Mouse (Mus musculus): ENCODE measurements at regions not wholly inside any gene's neighbourhood (a gene's known extent, or its start where the extent isn't known, plus 50 kb on each side); places are given as distances from the start of the nearest gene placed in this dataset.

DNA sequence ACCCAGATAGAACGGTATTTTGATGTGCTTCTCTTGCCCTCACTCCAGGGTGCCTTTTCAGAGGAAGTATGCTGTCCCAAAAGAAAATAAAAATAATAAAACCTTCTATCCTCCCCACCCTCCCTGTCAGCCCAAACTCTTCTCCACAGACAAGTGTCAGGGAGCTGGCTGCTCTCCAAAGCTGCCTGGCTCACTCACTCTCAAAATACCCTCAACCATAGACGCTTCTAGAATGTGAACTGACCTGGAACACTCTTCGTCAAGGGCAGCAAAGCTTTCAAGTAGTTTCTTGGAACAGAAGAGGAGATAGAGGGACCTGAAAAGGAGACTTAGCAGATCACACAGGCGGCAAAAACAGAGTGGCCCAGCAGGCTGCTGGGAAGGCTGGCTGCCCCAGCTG is 291.4 kb upstream of the Zmiz1 start:
- Histone ChIP-seq H3K4me3 (replicated peaks; ENCODE audit: insufficient read depth, low read depth, low read length) (no peak overlapping the region), H3K27me3 (ENCODE audit: control insufficient read depth, insufficient read depth, low read length) (no peaks in the 10 kb centered on the region), H3K4me1 (ENCODE audit: control insufficient read depth, insufficient read depth, low read length) (peaks cover 7% of the 10 kb centered on the region; the same call in 1 of the 2 replicates), H3K27ac (ENCODE audit: insufficient read depth, low read length) (no peak overlapping the region)
- 38% methylated on average over 4 of the region's 4 CpGs for WGBS
- no peak for DNase-seq
- TF ChIP-seq POLR2A (IDR thresholded peaks at IDR 0.05; ENCODE audit: borderline replicate concordance, insufficient read depth, low read length) (no peak), CTCF (IDR thresholded peaks at IDR 0.05; ENCODE audit: borderline replicate concordance, insufficient read depth, low read depth, low read length) (no peak)

DNA sequence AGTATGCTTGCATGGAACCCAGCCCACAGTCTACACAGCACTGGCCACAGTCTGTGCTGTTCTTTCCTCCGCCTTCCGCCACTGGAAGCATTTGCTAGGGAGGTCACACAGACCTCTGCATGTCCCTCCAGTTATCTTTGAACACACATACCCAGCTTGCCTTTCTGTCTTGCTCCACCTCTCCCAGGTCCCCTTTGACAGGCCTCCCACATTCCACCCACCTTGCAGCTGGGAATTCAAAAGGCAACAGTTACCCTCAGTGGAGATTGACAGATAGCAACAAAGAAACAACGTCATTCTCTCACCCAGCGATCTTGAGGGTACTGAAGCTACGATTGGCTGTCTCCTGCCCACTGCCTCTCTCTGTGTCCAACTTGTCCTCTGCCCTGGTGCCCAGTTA is 290.7 kb upstream of the Zmiz1 start:
- TF ChIP-seq CTCF (IDR thresholded peaks at IDR 0.05; ENCODE audit: borderline replicate concordance, insufficient read depth, low read depth, low read length) = no peak
- no peak for TF ChIP-seq POLR2A (IDR thresholded peaks at IDR 0.05; ENCODE audit: borderline replicate concordance, insufficient read depth, low read length)
- Histone ChIP-seq H3K27ac (ENCODE audit: insufficient read depth, low read length) (no peak overlapping the region), H3K4me1 (ENCODE audit: control insufficient read depth, insufficient read depth, low read length) (peaks cover 7% of the 10 kb centered on the region; the same call in 1 of the 2 replicates), H3K4me3 (replicated peaks; ENCODE audit: insufficient read depth, low read depth, low read length) (no peak overlapping the region), H3K27me3 (ENCODE audit: control insufficient read depth, insufficient read depth, low read length) (no peaks in the 10 kb centered on the region)
- DNase-seq = no peak
- 82% methylated on average over 5 of the region's 5 CpGs for WGBS

DNA sequence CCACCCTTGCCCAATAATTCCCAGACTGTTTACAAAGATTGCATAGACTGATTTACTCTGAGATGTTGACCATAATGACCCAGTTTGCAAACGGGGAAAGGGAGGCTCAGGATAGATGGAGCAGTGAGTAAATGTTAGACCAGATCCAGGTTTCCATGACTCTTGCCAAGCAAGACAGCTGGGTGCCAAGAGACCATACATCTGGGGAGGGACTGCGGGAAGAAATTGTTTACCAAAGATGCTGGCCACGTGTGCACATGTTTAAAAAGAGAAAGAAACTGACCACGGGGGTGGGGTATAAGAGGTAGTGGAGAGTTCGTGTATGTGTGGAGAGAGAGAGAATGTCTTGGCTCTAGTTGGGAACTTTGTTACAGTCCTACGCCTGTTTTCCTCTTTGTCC is 285.7 kb upstream of the Zmiz1 start:
- WGBS = 60% methylated on average over 6 of the region's 6 CpGs
- no peak for DNase-seq
- TF ChIP-seq POLR2A (IDR thresholded peaks at IDR 0.05; ENCODE audit: borderline replicate concordance, insufficient read depth, low read length) (no peak), CTCF (IDR thresholded peaks at IDR 0.05; ENCODE audit: borderline replicate concordance, insufficient read depth, low read depth, low read length) (no peak)
- Histone ChIP-seq H3K27me3 (ENCODE audit: control insufficient read depth, insufficient read depth, low read length) (no peaks in the 10 kb centered on the region), H3K4me3 (replicated peaks; ENCODE audit: insufficient read depth, low read depth, low read length) (no peak overlapping the region), H3K4me1 (ENCODE audit: control insufficient read depth, insufficient read depth, low read length) (no peaks in the 10 kb centered on the region), H3K27ac (ENCODE audit: insufficient read depth, low read length) (no peak overlapping the region)

DNA sequence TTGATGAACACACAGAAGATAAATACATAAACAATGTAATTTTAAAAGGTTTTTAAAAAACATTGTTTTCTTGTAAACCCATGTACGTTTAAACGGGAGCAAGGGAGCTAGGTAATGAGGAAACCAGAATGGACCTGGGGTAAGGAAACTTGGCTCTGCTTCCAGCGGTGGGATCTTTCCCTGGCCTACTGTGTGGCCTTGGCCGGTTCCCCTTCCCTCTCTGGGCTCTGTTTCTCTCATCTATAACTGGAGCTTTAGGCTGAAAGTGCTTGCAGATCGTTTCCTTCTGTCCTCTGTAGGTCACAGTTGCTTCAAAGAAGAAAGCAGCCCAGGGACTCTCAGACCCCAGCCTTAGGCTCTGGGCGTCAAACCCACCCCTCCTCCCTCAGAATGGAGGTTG is 285.1 kb upstream of the Zmiz1 start:
- DNase-seq = no peak
- Histone ChIP-seq H3K27ac (ENCODE audit: insufficient read depth, low read length) (no peak overlapping the region), H3K4me1 (ENCODE audit: control insufficient read depth, insufficient read depth, low read length) (no peaks in the 10 kb centered on the region), H3K27me3 (ENCODE audit: control insufficient read depth, insufficient read depth, low read length) (no peaks in the 10 kb centered on the region), H3K4me3 (replicated peaks; ENCODE audit: insufficient read depth, low read depth, low read length) (no peak overlapping the region)
- no peak for TF ChIP-seq CTCF (IDR thresholded peaks at IDR 0.05; ENCODE audit: borderline replicate concordance, insufficient read depth, low read depth, low read length)
- no peak for TF ChIP-seq POLR2A (IDR thresholded peaks at IDR 0.05; ENCODE audit: borderline replicate concordance, insufficient read depth, low read length)
- WGBS = 87% methylated on average over 6 of the region's 6 CpGs

DNA sequence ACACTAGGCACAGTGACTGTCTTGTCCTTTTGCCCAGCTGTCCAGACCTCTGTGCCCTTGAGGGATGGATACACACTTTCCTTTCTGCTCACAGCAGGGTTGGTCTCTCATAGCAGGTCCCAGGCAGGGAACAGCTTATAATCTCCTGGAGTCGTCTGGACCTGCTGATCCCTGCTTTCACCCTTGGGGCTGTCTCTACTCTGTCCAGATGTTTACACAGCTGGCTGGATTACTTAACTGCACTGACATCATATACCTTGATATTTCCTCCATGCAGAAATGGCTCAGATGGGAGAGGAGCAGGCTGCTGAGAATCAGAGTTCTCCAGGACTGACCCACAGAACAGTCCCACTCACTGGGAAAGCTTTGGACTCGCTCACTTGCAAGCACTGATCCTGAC is 284.6 kb upstream of the Zmiz1 start:
- Histone ChIP-seq H3K4me1 (ENCODE audit: control insufficient read depth, insufficient read depth, low read length) (no peaks in the 10 kb centered on the region), H3K4me3 (replicated peaks; ENCODE audit: insufficient read depth, low read depth, low read length) (no peak overlapping the region), H3K27me3 (ENCODE audit: control insufficient read depth, insufficient read depth, low read length) (no peaks in the 10 kb centered on the region), H3K27ac (ENCODE audit: insufficient read depth, low read length) (no peak overlapping the region)
- no peak for TF ChIP-seq POLR2A (IDR thresholded peaks at IDR 0.05; ENCODE audit: borderline replicate concordance, insufficient read depth, low read length)
- no peak for TF ChIP-seq CTCF (IDR thresholded peaks at IDR 0.05; ENCODE audit: borderline replicate concordance, insufficient read depth, low read depth, low read length)
- 91% methylated on average over 2 of the region's 2 CpGs for WGBS
- DNase-seq = no peak

DNA sequence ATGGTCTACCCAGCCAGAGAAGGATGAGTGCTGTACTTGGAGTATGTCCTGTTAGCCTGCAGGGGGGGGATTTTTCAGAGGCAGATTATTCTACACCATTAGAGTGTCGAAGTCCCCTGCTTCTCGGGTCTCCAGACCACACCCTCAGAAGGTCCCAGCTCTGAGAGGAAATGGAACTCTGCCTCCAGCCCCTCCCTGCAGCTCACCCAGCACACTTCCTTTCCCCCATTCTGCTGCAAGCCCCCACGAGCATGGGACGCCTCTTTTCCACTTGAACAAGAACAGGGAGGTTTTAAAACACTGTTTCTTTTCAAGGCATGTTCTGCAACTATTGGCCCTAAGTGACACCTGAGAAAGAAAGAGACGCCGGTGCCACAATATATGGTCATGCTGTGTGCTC is 282.8 kb upstream of the Zmiz1 start:
- TF ChIP-seq CTCF (IDR thresholded peaks at IDR 0.05; ENCODE audit: borderline replicate concordance, insufficient read depth, low read depth, low read length) (no peak), POLR2A (IDR thresholded peaks at IDR 0.05; ENCODE audit: borderline replicate concordance, insufficient read depth, low read length) (no peak)
- no peaks in the 10 kb centered on the region for H3K27me3 ChIP-seq (ENCODE audit: control insufficient read depth, insufficient read depth, low read length)

DNA sequence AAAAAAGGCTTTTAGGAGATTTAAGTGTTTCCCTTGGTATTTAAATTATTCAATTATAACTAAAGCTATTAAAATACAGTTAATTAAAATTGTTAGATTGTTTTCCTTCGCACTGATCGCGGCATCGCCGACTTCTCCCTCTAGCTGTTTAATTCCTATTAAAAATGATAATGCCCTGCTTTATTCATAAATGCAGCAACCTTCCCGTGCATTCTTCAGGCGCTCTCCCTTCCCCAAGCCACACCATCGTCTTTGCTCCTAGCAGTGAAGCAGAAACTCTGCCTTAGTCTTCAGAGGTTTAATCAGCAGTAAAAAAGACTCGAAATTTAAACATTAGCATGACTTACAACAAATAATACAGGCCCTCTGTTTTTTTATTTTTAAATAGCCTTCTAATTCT is 278.9 kb upstream of the Zmiz1 start:
- DNase-seq = no peak
- peaks cover 3% of the 10 kb centered on the region; the same call in 1 of the 2 replicates for H3K4me1 ChIP-seq (ENCODE audit: control insufficient read depth, insufficient read depth, low read length)
- no peak overlapping the region for H3K27ac ChIP-seq (ENCODE audit: insufficient read depth, low read length)
- 87% methylated on average over 9 of the region's 9 CpGs for WGBS
- no peaks in the 10 kb centered on the region for H3K27me3 ChIP-seq (ENCODE audit: control insufficient read depth, insufficient read depth, low read length)
- TF ChIP-seq CTCF (IDR thresholded peaks at IDR 0.05; ENCODE audit: borderline replicate concordance, insufficient read depth, low read depth, low read length) (no peak), POLR2A (IDR thresholded peaks at IDR 0.05; ENCODE audit: borderline replicate concordance, insufficient read depth, low read length) (no peak)
- H3K4me3 ChIP-seq (replicated peaks; ENCODE audit: insufficient read depth, low read depth, low read length) = no peak overlapping the region

More for the DNA sequence above, 282.8 kb upstream of the Zmiz1 start:
- 85% methylated on average over 6 of the region's 6 CpGs for WGBS
- Histone ChIP-seq H3K27ac (ENCODE audit: insufficient read depth, low read length) (no peak overlapping the region), H3K4me1 (ENCODE audit: control insufficient read depth, insufficient read depth, low read length) (no peaks in the 10 kb centered on the region), H3K4me3 (replicated peaks; ENCODE audit: insufficient read depth, low read depth, low read length) (no peak overlapping the region)
- DNase-seq = no peak

DNA sequence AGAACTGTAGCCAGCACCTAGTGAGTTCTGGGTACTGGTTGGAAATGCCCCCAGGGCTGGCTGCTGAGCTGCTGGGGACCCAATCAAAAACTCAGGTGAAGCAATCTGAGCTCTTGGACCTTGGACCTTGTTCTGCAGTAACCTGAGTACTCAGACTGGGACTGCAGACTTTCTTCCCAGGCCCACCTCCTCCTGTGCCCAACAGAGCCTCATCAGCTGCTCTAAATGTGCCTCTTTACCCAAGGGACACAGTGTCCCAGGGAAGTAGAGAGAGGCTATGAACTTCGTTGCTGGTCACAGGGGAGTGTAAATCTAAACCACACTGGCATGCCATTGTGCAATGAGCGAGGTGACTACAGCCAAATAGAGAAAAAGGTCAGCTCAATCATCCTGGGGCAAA is 277.6 kb upstream of the Zmiz1 start:
- no peak for DNase-seq
- Histone ChIP-seq H3K27me3 (ENCODE audit: control insufficient read depth, insufficient read depth, low read length) (no peaks in the 10 kb centered on the region), H3K4me3 (replicated peaks; ENCODE audit: insufficient read depth, low read depth, low read length) (no peak overlapping the region), H3K4me1 (ENCODE audit: control insufficient read depth, insufficient read depth, low read length) (peaks cover 13% of the 10 kb centered on the region), H3K27ac (ENCODE audit: insufficient read depth, low read length) (no peak overlapping the region)
- 75% methylated on average over 2 of the region's 2 CpGs for WGBS
- TF ChIP-seq CTCF (IDR thresholded peaks at IDR 0.05; ENCODE audit: borderline replicate concordance, insufficient read depth, low read depth, low read length) = no peak
- no peak for TF ChIP-seq POLR2A (IDR thresholded peaks at IDR 0.05; ENCODE audit: borderline replicate concordance, insufficient read depth, low read length)

All from cerebellum, adult 2 months (tissue).